Mouse (Mus musculus): Measurements from ENCODE around the gene Tlr9.

Tlr9 gene

GRCm38 (mm10) chr9:106233953-106234352, 11.6 kb downstream of the Tlr9 start:
- DNase-seq, result no peak

GRCm38 (mm10) chr9:106235194-106235830, 12.9 kb downstream of the Tlr9 start:
- DNase-seq, result no peak

GRCm38 (mm10) chr9:106236156-106236817, 13.9 kb downstream of the Tlr9 start:
- no peak for DNase-seq

- no peak for DNase-seq
Measured at GRCm38 (mm10) chr9:106236818-106237211, 14.4 kb downstream of the Tlr9 start.

GRCm38 (mm10) chr9:106237401-106237800, 15.0 kb downstream of the Tlr9 start:
- no peak for DNase-seq

- no peak for DNase-seq
Measured at GRCm38 (mm10) chr9:106237878-106238277, 15.5 kb downstream of the Tlr9 start.

- no peak for DNase-seq
Measured at GRCm38 (mm10) chr9:106241541-106242164, 19.3 kb downstream of the Tlr9 start.

GRCm38 (mm10) chr9:106242813-106243488, 20.6 kb downstream of the Tlr9 start:
- DNase-seq, result no peak

GRCm38 (mm10) chr9:106249550-106249949, 27.2 kb downstream of the Tlr9 start:
- DNase-seq, result no peak

GRCm38 (mm10) chr9:106250245-106250644, 27.8 kb downstream of the Tlr9 start:
- DNase-seq, result no peak

- no peak for DNase-seq
Measured at GRCm38 (mm10) chr9:106251066-106251465, 28.7 kb downstream of the Tlr9 start.

- DNase-seq, result no peak
Measured at GRCm38 (mm10) chr9:106254001-106254400, 31.6 kb downstream of the Tlr9 start.

- no peak for DNase-seq
Measured at GRCm38 (mm10) chr9:106258412-106258811, 36.0 kb downstream of the Tlr9 start.

- no peak for DNase-seq
Measured at GRCm38 (mm10) chr9:106258990-106259389, 36.6 kb downstream of the Tlr9 start.

- no peak for DNase-seq
Measured at GRCm38 (mm10) chr9:106261058-106261457, 38.7 kb downstream of the Tlr9 start.

- no peak for DNase-seq
Measured at GRCm38 (mm10) chr9:106261491-106261890, 39.1 kb downstream of the Tlr9 start.

GRCm38 (mm10) chr9:106262075-106262474, 39.7 kb downstream of the Tlr9 start:
- no peak for DNase-seq

- no peak for DNase-seq
Measured at GRCm38 (mm10) chr9:106263381-106263924, 41.1 kb downstream of the Tlr9 start.

GRCm38 (mm10) chr9:106265358-106266075, 43.1 kb downstream of the Tlr9 start:
- DNase-seq, result no peak

- no peak for DNase-seq
Measured at GRCm38 (mm10) chr9:106266936-106267657, 44.7 kb downstream of the Tlr9 start.

- DNase-seq, result no peak
Measured at GRCm38 (mm10) chr9:106268421-106268820, 46.0 kb downstream of the Tlr9 start.

All from spleen, adult 18-20 months (tissue).